In genomic region chr11:22830179-22830611, GRCm38 (mm10) we compare ENCODE assay signal across 13 mouse cellular contexts. TPM values are rescaled to one million over a fixed set of nuclear protein-coding genes. Genes with fewer than 3 reads are reported as not detected.
A peak's percentile ranks its signal among the peaks of the same experiment; 100 is the strongest.
DNase-seq lines count a peak whose midpoint lies in the region; ATAC-seq and TF ChIP-seq lines count a peak whose summit lies in the region.
"Had no signal": no experiment of that assay in that cellular context is flagged by ENCODE, and none has a peak within 500 bp of the region (broad histone marks: within the 10 kb centered on the region; RNA-seq: fewer than 3 reads in every experiment).

No protein-coding gene starts in this region.

- ATAC-seq in forebrain, embryonic 11.5 days (replicated peaks; ENCODE audit: low FRiP score): no peak
- peak; percentile 63 for ATAC-seq in intestine, embryonic 15.5 days
- ATAC-seq: forebrain, embryonic 15.5 days had no signal

- H3K4me1 ChIP-seq in forebrain, embryonic 10.5 days: peaks cover 14% of the 10 kb centered on the region
- H3K4me1 ChIP-seq in forebrain, embryonic 11.5 days (replicated peaks; ENCODE audit: control insufficient read depth, insufficient read depth, low read length): no peaks in the 10 kb centered on the region
- H3K4me1 ChIP-seq in E14TG2a.4 (replicated peaks; ENCODE audit: low read depth, low read length): peaks cover 80% of the 10 kb centered on the region
- H3K4me1 ChIP-seq in intestine, embryonic 15.5 days (replicated peaks): 0 out of 2 replicates have a peak, but pooled peaks cover 2% of the 10 kb centered on the region
- H3K4me1 ChIP-seq: forebrain, embryonic 15.5 days; neural tube, embryonic 12.5 days had no signal

- H3K9me3 ChIP-seq in forebrain, embryonic 10.5 days: no peaks in the 10 kb centered on the region
- no peaks in the 10 kb centered on the region; the same call in 1 of the 2 replicates for H3K9me3 ChIP-seq in forebrain, embryonic 11.5 days (ENCODE audit: control insufficient read depth, low read length)
- H3K9me3 ChIP-seq in E14TG2a.4 (ENCODE audit: low read length): peaks cover 25% of the 10 kb centered on the region
- no peaks in the 10 kb centered on the region for H3K9me3 ChIP-seq in intestine, embryonic 15.5 days
- H3K9me3 ChIP-seq: forebrain, embryonic 15.5 days; hindbrain, embryonic 15.5 days; neural tube, embryonic 12.5 days had no signal

- H3K27ac ChIP-seq in forebrain, embryonic 10.5 days: 0 out of 2 replicates have a peak overlapping the region, but pooled peaks have one; percentile 20
- H3K27ac ChIP-seq in forebrain, embryonic 11.5 days (ENCODE audit: low read depth, low read length): no peak overlapping the region
- peak overlapping the region; percentile 54 for H3K27ac ChIP-seq in layer of hippocampus, adult 2 months
- H3K27ac ChIP-seq in intestine, embryonic 15.5 days: 0 out of 2 replicates have a peak overlapping the region, but pooled peaks have one; percentile 27
- H3K27ac ChIP-seq: forebrain, embryonic 15.5 days; heart, adult 2 months; hindbrain, embryonic 15.5 days; neural tube, embryonic 12.5 days had no signal

- no peak for DNase-seq in forebrain, embryonic 10.5 days (ENCODE audit: extremely low spot score, low spot score)
- DNase-seq in forebrain, embryonic 11.5 days (ENCODE audit: low spot score): no peak
- DNase-seq in layer of hippocampus, adult 2 months (ENCODE audit: low spot score in 2 of 2): no peak
- DNase-seq in layer of hippocampus, postnatal 36 days: no peak
- DNase-seq in embryo, embryonic 10 days (ENCODE audit: low spot score): no peak
- DNase-seq in adipocyte (ENCODE audit: low spot score): no peak
- DNase-seq: heart, adult 2 months; right cerebral cortex, postnatal 14 days had no signal

- H3K4me3 ChIP-seq in forebrain, embryonic 10.5 days: no peak overlapping the region
- no peak overlapping the region for H3K4me3 ChIP-seq in forebrain, embryonic 11.5 days (ENCODE audit: low read depth, low read length)
- no peak overlapping the region for H3K4me3 ChIP-seq in layer of hippocampus, adult 2 months
- H3K4me3 ChIP-seq in E14TG2a.4 (replicated peaks; ENCODE audit: low read length): peak overlapping the region; percentile 67
- no peak overlapping the region for H3K4me3 ChIP-seq in intestine, embryonic 15.5 days (replicated peaks)
- H3K4me3 ChIP-seq: forebrain, embryonic 15.5 days; heart, adult 2 months; hindbrain, embryonic 15.5 days; neural tube, embryonic 12.5 days had no signal

- H3K9ac ChIP-seq in forebrain, embryonic 11.5 days (ENCODE audit: low read length): no peak overlapping the region
- no peak overlapping the region for H3K9ac ChIP-seq in intestine, embryonic 15.5 days
- H3K9ac ChIP-seq: forebrain, embryonic 15.5 days; hindbrain, embryonic 15.5 days; neural tube, embryonic 12.5 days had no signal

- no peaks in the 10 kb centered on the region for H3K27me3 ChIP-seq in forebrain, embryonic 10.5 days (ENCODE audit: poor library complexity, severe bottlenecking)
- H3K27me3 ChIP-seq in forebrain, embryonic 11.5 days (ENCODE audit: control insufficient read depth, insufficient read depth, low read length): no peaks in the 10 kb centered on the region
- no peaks in the 10 kb centered on the region for H3K27me3 ChIP-seq in E14TG2a.4 (ENCODE audit: insufficient read depth, low read length)
- no peaks in the 10 kb centered on the region for H3K27me3 ChIP-seq in intestine, embryonic 15.5 days (replicated peaks)
- H3K27me3 ChIP-seq: forebrain, embryonic 15.5 days; hindbrain, embryonic 15.5 days; neural tube, embryonic 12.5 days had no signal

- 63% methylated on average over 5 of the region's 5 CpGs for WGBS in forebrain, embryonic 10.5 days
- WGBS in forebrain, embryonic 11.5 days: 56% methylated on average over 5 of the region's 5 CpGs
- 63% methylated on average over 5 of the region's 5 CpGs for WGBS in intestine, embryonic 15.5 days

- H3K4me2 ChIP-seq in forebrain, embryonic 11.5 days (ENCODE audit: low read depth, low read length, severe bottlenecking): no peak overlapping the region
- H3K4me2 ChIP-seq in intestine, embryonic 15.5 days (replicated peaks): no peak overlapping the region
- H3K4me2 ChIP-seq: forebrain, embryonic 15.5 days; hindbrain, embryonic 15.5 days; neural tube, embryonic 12.5 days had no signal

- H3K36me3 ChIP-seq in forebrain, embryonic 10.5 days (replicated peaks): no peaks in the 10 kb centered on the region
- no peaks in the 10 kb centered on the region for H3K36me3 ChIP-seq in forebrain, embryonic 11.5 days (ENCODE audit: control insufficient read depth, insufficient read depth, low read length)
- H3K36me3 ChIP-seq in E14TG2a.4 (ENCODE audit: insufficient read depth, low read length): peaks cover 61% of the 10 kb centered on the region
- no peaks in the 10 kb centered on the region for H3K36me3 ChIP-seq in intestine, embryonic 15.5 days
- H3K36me3 ChIP-seq: forebrain, embryonic 15.5 days; hindbrain, embryonic 15.5 days; neural tube, embryonic 12.5 days had no signal

- TF ChIP-seq CTCF in layer of hippocampus, adult 2 months (conservative IDR thresholded peaks at IDR 0.05): no peak
- TF ChIP-seq CTCF in E14TG2a.4 (conservative IDR thresholded peaks at IDR 0.05; ENCODE audit: low read length): no peak

RNA-seq across cellular contexts. Expression of gene B3gnt2, which starts 30.6 kb away (rescaled TPM):
- polyA plus RNA-seq in forebrain, embryonic 10.5 days (2016; fragmentation: Nextera tagmentation; extraction: Ambion mirVana): 1.6 and 1.7 TPM in 2 replicates
- 2.4 and 2.8 TPM in 2 replicates for polyA plus RNA-seq in forebrain, embryonic 11.5 days (2014; fragmentation: Nextera tagmentation; extraction: Ambion mirVana)
- total RNA-seq in layer of hippocampus, adult 2 months (2021): 10 to 100 TPM; 12.8 to 18.3 TPM
- 10 to 100 TPM; 12.2 to 17.4 TPM for total RNA-seq in layer of hippocampus, postnatal 36 days (2021)
- polyA plus RNA-seq in intestine, embryonic 15.5 days (2015; fragmentation: Nextera tagmentation; extraction: Ambion mirVana): 8.8 and 11.9 TPM in 2 replicates
